Mouse (Mus musculus) yolk sac, embryonic 10.5 days (tissue): ENCODE results near the gene C130026I21Rik.
"Not testable (repeated sequence)": the region's sequence is repeated elsewhere in the genome, so short reads cannot be mapped to it uniquely, and the experiment has no call there.

ENCODE experiments used
- DNase-seq: peaks from one replicate; pipeline ENCODE4 v3.0.0-alpha.2; 2017; ENCODE audit warnings: low spot score

The C130026I21Rik gene

DNA sequence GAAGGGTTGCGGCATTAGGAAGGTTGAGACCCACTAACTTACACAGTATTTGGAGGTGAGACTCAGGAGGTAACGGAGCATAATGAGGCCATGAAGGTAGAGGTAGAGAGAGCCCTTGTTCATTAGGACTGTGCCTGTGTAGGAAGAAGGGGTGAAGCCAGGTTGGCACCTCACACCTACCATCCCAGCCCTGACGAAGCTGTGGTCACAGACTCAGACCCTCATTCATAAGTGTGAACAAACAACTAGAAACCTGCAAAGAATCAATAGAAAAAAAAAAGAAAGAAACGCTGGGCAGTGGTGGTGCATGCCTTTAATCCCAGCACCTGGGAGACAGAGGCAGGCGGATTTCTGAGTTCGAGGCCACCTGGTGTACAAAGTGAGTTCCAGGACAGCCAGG, 152.0 kb downstream of the C130026I21Rik start:
- not testable (repeated sequence) for DNase-seq

DNA sequence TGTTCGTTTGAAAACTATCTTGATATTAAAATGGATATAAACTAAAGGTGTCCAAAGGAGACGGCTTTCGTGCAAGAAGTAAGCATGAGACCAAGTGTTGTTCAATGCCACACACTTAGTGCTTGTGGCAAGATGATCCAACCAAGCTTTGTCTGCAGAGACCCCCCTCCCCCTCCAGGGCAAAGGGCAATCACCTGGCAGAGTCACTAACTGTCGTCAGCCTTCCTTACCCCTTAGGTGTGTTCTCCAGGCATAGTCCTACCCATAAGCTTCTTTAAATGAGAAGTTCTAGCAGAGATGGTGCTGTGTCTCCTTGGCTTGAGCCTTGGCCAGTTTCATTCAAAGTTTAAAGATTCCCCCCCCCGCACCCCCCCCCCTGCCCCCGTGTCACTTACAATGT, 152.8 kb downstream of the C130026I21Rik start:
- not testable (repeated sequence) for DNase-seq

DNA sequence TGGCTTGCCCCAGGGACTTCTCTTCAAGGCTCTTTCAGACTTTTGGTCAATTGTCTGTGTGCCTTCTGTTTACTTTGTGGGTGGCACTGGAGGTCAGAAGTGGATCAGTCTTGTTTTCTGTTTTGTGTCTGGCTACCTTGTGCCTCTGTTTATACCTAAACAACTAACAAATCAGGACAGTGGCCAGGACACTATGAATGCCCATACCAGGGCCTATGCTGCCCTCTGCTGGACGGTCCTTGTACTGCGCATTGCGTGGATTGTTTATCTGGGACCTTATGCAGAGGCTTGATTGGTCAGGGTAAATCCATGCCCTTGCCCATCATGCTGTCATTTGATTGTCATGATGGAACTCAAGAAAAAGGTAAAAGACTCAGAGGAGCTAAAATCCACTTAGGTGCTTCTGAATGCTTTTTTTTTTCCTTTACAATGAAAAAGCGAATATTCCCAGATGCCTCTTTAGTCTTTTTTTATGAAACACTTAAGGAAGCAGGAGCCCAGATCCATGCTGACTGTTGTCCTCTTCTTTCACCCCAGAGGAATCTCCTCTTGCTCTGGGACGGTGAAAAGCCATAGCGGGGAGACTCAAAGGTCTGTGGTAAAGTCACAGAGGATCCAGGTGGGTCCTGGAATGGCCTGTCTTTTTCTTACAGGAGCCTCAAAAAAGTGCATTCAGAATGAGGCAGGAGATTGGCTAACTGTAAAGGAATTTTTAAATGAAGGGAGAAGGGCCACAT, 155.5 kb downstream of the C130026I21Rik start:
- not testable (repeated sequence) for DNase-seq

DNA sequence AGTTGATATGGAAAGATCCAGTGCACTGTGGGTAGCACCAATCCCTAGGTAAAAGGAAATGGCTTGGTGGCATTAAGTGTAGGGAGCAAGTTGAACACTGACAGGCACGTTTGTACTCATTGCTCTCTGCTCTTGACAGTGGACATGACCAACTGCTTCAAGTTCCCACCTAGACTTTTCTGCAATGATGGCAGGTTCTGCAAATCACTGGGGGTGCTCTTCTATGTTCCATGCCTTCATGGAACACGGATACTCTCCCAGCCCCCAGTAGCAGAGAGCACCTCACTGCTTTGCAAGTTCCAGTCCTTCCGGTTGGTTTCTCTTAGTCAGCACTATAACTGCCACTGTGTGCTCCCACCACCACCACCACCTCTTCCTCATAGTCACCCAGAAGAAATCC, 156.3 kb downstream of the C130026I21Rik start:
- not testable (repeated sequence) for DNase-seq

DNA sequence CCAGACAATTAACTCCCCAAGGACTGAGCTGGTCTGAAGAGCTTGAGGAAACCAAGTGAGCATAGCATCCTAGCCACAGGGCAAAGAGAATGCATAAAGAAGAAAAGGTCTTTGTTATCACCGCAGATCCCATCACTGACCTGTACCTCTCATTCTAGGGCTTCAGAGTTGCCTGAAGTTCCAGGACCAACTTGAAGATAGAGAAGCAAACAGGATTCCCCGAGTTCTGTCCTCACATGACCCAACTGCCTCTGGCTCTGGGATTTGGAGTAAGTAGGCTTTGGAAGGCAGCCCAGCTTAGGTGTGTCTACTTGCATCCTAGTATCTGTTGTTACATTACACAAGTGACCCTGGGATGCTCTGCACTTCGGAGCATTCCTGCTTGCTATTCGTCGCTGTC, 157.5 kb downstream of the C130026I21Rik start:
- DNase-seq: not testable (repeated sequence)

DNA sequence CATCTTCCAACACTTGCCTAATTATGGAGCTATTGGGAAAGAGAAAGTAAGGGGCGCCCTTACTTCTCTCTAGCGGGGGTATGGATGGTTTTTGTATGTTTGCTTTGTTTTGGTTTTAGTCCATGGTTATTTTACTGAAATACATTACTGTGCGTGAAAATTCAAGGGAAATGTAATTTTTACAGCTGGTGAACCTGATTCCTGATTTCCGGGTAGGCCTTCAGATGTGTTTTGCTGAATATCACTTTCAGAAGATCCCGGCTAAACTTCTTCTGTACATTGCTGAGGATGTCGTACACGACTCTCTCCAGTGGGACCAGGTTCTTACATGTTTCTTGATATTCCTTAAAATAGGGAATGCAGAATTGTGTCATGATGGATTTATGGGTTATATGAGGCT, 158.1 kb downstream of the C130026I21Rik start:
- DNase-seq: not testable (repeated sequence)

DNA sequence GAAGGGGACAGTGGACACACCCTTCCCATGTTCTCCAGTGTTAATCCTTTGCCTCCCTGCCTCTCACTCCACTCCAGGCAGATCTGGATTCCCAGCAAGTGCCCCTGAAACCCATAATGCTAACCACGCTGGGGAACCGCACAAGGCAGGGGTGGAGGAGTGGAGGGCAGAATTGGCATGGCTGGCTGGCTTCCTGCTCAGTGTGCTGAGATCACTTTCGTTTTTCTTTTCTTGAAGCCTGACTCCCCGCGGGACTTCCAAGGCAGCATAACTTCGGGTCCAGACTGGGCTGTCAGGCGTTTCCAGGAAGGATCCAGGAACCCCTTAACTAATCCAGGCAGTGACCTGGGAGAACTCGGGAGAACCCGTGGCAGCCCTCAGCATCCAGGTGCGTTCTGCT, 158.8 kb downstream of the C130026I21Rik start:
- DNase-seq: not testable (repeated sequence)

DNA sequence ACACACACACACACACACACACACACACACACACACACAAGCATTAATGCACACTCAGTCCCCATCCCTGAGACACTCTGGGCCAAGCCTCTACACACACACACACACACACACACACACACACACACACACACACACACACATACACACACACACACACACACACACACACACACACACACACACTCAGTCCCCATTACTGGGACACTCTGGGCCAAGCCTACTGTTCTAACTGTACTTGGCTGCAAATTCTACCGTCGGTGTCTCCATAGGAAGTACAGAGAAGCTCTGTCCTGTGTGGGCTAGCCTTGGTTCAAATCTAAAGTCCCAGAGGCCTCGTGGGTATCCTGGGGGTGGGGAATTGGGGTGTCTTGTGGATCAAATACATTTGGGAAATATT, 159.5 kb downstream of the C130026I21Rik start:
- DNase-seq: not testable (repeated sequence)

DNA sequence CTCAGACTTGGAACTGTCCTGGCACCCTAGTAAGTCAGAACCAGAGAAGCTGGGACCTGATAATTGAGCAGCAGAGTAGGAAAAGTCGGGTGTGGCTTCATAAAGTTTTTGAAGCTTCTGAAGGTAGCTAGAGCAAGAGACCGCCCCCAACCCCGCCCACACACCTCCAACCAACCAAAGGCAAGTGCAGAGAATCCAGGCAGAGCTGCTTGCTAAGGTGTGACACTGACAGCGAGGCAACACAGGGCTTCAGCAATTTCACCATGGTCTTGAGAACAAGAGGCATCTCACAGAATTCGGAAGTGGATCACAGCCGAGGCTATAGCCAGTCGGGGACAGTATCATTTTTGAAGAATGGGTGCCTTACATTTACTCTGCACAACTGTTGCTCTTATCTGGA, 160.6 kb downstream of the C130026I21Rik start, which contains the start of gene A530032D15Rik:
Gene A530032D15Rik, minus strand, starts transcription at position 101 of the 400 bp plus-strand sequence.
- not testable (repeated sequence) for DNase-seq

DNA sequence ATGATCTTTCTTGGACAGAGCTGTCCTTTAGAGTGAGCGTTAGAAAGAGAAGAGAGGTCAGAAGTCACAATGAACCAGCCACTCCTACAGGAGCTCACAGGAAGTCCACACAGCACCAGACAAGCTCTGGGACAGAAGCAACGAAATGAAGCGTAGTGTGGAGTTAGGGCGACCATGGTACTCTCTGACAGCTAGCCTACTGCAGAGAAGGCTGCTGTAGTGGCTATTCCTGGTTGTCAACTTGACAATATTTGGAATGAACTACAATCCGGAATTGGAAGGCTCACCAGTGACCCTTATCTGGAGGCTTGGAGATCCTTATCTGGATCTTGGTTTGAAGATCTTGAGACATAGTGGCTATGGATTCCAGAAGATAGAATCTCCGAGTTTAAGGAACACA, 164.4 kb downstream of the C130026I21Rik start:
- DNase-seq: not testable (repeated sequence)

DNA sequence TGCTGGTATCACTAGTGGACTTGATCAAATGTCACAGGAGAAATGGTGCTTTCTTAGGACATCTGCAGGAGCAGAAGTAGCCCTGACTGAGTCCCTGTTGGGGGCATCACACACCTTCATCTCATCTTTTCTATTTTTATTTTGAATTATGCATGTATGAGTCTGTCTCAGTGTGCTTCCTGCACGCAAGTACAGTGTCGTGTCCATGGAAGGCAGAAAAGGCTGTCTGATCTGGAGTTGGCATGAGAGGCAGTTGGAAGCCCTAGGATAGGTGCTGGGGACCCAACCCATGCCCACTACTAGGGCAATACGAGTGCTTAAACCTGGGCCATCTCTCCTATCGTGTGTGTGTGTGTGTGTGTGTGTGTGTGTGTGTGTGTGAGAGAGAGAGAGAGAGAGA, 165.0 kb downstream of the C130026I21Rik start:
- not testable (repeated sequence) for DNase-seq

DNA sequence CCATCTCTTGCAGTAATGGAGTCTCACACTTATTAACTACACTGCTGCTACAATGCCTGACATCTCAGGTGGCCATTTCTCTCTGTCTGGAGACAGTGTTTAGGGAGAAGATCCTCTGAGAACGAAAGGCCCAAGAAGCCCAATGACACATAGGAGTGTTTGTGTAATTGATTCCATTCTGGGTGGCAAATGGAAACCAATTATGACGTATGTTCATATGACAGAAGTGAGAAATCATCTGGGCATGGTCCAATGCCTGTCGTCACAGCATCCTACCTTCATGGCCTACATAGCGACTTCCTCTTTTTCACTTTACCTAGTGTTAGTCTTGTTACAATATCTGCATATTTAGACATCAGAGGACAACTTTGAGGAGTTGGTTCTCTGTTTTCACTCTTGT, 168.6 kb downstream of the C130026I21Rik start:
- DNase-seq: not testable (repeated sequence)

DNA sequence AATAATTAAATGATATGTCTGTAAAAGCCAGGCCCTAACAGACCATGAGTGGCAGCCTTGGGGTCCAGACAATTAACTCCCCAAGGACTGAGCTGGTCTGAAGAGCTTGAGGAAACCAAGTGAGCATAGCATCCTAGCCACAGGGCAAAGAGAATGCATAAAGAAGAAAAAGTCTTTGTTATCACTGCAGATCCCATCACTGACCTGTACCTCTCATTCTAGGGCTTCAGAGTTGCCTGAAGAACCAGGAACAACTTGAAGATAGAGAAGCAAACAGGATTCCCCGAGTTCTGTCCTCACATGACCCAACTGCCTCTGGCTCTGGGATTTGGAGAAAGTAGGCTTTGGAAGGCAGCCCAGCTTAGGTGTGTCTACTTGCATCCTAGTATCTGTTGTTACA, 170.5 kb downstream of the C130026I21Rik start, which contains the start of gene Gm10553:
Gene Gm10553, plus strand, starts transcription at position 301 of the 400 bp plus-strand sequence.
- DNase-seq: not testable (repeated sequence)

DNA sequence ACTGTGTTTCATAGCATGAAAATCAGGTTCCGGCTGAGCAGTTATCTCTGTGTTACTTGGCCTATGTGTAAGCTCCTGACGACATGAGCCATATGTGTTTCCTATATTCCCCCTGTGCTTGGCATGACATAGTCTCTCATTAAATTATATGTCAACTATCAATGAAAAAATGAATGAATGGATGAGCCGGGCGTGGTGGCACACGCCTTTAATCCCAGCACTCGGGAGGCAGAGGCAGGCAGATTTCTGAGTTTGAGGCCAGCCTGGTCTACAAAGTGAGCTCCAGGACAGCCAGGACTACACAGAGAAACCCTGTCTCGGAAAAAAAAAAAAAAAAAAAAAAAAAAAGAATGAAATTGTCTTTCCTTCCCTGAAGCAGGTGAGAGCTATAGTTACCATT, 171.3 kb downstream of the C130026I21Rik start:
- not testable (repeated sequence) for DNase-seq

DNA sequence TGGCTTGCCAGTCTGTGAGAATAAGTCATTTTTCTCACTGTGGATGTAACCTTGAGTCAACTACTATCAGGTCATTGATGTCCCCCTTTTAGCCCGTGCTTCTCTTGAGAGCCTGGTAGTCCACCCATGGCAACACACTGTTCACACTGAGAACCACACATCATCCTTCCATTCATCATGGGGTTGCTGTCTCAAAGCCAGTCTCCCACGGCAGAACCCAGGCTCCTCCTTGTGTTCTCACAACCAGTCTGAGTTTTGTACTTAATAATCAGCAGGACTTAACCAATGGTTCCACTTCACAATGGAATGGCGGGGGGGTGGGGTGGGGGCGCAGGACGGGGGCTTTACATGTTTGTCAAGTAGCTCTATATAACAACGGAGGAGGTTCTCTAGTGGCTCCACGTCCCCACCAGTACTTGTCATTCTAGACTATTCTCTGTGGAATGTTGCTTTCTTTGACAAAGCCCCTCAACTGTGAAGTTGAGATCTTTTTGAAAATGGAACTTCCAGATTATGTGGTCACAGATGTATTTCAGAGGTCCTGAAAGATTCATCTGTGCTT, 177.3 kb downstream of the C130026I21Rik start:
- DNase-seq: not testable (repeated sequence)

DNA sequence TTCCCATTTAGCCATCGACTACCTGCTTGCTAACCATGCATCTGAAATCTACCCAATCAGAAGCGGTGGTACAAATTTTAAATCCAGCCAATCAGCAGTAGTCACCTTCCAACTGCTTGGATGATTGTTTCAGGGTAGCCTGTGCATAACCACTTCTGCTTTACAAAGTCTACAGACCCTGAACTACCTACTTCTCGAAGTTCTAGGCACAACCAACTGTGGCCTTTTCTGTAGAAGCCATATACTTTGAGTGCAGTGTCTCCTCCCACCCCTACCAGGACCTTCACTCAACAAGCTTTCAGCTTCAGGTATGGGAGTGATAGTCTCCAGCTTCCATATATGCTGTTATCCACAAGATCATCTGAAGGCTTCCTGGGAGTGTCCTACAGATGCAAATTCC, 178.2 kb downstream of the C130026I21Rik start:
- not testable (repeated sequence) for DNase-seq

DNA sequence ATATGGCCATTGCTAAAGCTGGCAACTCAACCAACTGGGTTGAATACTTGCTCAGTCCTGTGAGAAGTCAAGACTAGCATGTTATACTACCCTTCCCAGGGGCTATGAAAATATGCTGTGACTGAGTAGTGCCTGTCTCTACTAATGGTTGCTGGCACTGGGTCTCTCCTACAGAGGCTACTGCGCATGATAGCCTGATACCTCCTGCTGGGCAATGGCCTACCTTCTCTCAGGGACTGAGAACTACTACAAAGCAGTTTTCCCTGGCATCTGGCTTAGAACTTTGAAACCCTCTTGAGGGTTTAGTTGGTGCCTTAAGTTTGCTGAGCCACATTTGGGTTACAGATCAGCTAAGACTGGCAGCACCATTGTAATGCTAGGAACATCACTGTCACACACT, 184.2 kb downstream of the C130026I21Rik start:
- DNase-seq: not testable (repeated sequence)

DNA sequence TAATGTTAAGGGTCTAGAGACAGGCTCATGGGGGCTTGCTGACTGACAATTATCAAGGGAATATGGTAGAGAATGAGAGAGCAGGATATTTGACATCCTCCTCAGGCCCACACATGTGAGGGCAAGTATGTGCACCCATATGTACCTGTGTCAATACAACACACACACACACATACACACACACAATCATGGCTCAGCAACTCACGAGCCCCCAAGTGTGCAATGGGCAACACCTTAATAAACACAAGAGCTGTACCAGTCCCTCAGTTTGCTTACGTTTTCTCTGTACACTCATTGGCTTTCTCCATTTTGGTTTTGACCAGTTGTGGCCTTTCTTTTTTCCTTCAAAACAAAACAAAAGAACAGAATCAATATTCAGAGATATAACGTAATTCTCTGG, 185.6 kb downstream of the C130026I21Rik start:
- not testable (repeated sequence) for DNase-seq

DNA sequence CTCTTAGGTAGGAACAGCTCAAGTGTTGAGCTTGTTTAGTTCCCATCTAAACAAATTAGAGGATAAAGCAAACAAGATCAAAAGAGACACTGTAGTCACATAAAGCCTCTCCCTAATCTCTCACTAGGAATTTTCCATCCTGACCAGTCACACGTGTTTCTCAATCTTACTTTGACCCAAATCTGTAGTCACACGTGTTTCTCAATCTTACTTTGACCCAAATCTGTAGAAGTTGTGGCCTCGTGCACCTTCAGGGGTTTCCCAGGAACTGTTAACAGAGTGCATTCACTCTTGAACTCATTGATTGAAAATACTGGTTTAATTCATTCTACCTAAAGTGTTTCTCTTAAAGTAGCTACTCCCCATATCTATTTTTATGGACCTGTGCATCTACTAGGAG, 197.3 kb downstream of the C130026I21Rik start:
- not testable (repeated sequence) for DNase-seq

DNA sequence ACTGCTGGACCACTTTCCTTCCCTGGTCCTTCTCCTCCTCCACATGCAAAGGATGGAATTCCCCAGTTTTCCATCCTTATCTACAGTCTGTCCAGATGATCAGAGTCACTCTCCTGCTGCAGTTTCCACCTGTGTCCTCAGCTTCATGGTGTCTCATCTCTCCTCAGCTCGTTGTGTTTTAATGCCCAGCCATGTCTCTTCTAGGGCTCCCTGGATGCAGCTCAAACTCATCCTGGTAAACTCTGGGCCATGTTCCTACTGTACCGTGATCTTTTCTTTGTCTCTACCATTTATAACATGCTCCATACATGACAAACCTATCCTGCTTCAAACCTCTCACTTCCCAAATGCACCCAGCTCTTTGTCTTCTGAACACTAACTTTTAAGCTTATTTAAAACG, 198.7 kb downstream of the C130026I21Rik start:
- not testable (repeated sequence) for DNase-seq

DNA sequence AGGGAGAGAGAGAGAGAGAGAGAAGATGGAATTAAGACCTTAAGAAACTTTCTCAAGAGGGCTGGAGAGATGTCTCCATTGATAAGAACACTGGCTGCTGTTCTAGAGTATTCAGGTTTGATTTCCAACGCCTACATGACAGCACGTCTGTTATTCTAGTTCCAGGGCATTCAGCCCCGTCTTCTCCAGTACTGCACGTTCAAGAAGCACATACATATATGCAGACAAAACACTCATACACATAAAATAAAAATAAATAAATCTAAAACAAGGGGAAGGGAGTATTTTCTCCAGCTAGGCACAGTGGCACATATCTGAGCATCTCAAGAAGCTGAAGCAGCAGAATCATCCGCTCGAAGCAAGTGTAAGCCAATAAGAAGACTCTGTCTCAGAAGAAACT, 234.6 kb downstream of the C130026I21Rik start:
- DNase-seq: not testable (repeated sequence)

DNA sequence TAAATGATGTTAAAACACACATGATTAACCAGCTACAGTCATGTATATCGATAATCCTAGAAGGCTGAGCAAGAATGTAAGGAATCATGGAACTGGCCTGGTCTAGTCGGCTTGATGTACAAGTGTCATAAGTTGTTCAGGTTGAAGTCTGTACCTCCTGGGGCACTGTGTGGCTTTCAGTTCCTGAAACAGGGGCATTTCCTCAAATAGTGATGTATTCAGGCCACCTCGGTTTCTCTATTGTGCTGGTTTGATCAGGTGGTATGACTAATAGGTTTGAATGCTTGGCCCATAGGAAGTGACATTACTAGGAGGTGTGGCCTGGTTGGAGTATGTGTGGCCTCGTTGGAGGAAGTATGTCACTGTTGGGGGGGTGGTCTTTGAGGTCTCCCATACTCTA, 236.0 kb downstream of the C130026I21Rik start:
- not testable (repeated sequence) for DNase-seq

DNA sequence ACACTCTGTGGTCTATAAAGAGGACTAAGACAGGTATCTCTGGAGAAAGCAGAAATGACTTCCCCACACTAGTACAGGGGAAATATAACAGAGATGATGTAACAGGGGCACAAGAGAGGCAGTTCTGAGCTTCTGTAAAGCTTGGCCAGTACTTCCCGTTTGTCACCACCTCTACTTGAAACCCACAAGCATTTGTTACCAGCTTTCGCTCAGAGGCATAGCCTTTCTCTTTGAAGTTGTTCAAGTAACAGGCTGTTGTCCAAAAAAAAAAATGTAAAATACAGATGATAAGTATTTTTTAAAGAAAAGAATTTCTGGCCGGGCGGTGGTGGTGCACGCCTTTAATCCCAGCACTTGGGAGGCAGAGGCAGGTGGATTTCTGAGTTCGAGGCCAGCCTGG, 236.8 kb downstream of the C130026I21Rik start:
- not testable (repeated sequence) for DNase-seq
